Mouse (Mus musculus): ENCODE measurements around the gene Acap3.

DNA sequence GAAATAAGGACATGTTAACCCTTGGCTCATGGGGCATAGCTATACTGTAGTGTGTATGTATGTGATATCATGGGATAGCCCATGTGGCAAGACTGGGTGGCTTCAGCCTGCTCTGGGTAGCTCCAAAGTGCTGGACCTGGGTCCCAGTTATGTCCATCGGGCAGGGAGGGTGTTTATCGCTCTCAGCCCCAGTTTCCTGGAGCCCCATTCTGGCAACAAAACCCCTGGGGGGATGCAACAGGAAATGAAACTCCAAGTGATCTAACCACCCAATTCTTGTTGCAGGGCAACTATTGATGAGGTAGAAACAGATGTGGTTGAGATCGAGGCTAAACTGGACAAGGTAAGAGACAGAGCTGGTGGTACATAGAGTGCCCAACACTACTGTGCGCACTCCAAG lies 4.2 kb downstream of the Acap3 start:
- TF ChIP-seq CTCF (IDR thresholded peaks at IDR 0.05) = no peak
- TF ChIP-seq EP300 (IDR thresholded peaks at IDR 0.05) = no peak
